Mouse (Mus musculus) heart, postnatal 0 days (tissue): ENCODE results near the gene Gm32742. TPM values are rescaled to one million over a fixed set of nuclear protein-coding genes. Genes with fewer than 3 reads are reported as not detected.

Source experiments
- ATAC-seq: fragments of 200-750 bp; cut with Nextera tagmentation; 2 replicates; pipeline ENCODE4 v1.8.0; 2017; ENCODE audit warnings: low read depth, moderate number of reproducible peaks, moderate library complexity; ENCODE audit not compliant: insufficient read depth
- DNase-seq: peaks from one replicate; pipeline ENCODE4 v3.0.0-alpha.2; 2016; ENCODE audit warnings: low spot score
- H3K27ac ChIP-seq: fragments of 300-500 bp; sonication (generic); 2 replicates; pipeline ENCODE4 v1.5.1; 2014; ENCODE audit warnings: low read depth, mild to moderate bottlenecking
- H3K27me3 ChIP-seq: fragments of 300-500 bp; sonication (generic); 2 replicates; pipeline ENCODE4 v1.6.1; 2014; ENCODE audit warnings: low read length, mixed read lengths; ENCODE audit not compliant: control insufficient read depth, insufficient read depth
- H3K36me3 ChIP-seq: fragments of 300-500 bp; sonication (generic); replicated peaks from 2 replicates; pipeline ENCODE4 v1.6.1; 2014; ENCODE audit warnings: low read length, mixed read lengths; ENCODE audit not compliant: control insufficient read depth, insufficient read depth
- H3K4me1 ChIP-seq: fragments of 300-500 bp; sonication (generic); 2 replicates; pipeline ENCODE4 v1.6.1; 2014; ENCODE audit warnings: antibody characterized with exemption; ENCODE audit not compliant: control insufficient read depth, insufficient read depth
- H3K4me2 ChIP-seq: fragments of 300-500 bp; sonication (generic); 2 replicates; pipeline ENCODE4 v1.6.1; 2014; ENCODE audit warnings: low read depth, mild to moderate bottlenecking, low read length, moderate library complexity
- H3K4me3 ChIP-seq: fragments of 300-500 bp; sonication (generic); 2 replicates; pipeline ENCODE4 v1.5.1; 2014; ENCODE audit warnings: low read depth, low read length
- H3K9ac ChIP-seq: fragments of 300-500 bp; sonication (generic); replicated peaks from 2 replicates; pipeline ENCODE4 v1.6.1; 2014; ENCODE audit warnings: low read depth, low read length, mixed read lengths
- H3K9me3 ChIP-seq: fragments of 300-500 bp; sonication (generic); replicated peaks from 2 replicates; pipeline ENCODE4 v1.6.1; 2016; ENCODE audit warnings: low read length; ENCODE audit not compliant: control insufficient read depth
- CTCF ChIP-seq: IDR thresholded peaks from 2 replicates; pipeline ENCODE4 v1.5.1; 2016; ENCODE audit warnings: antibody characterized with exemption, control low read depth, low read depth
- EP300 ChIP-seq: IDR thresholded peaks from 2 replicates; pipeline ENCODE4 v1.6.1; 2016; ENCODE audit warnings: antibody characterized with exemption, low read depth
- WGBS: fragments of 180-500 bp; shearing (Covaris S2); extraction: QIAGEN DNeasy Blood & Tissue Kit; methylation state at CpG from one replicate; pipeline ENCODE4 v1.1.7; 2014; 5-methylcytosine and 5-hydroxymethylcytosine counted together
- polyA plus RNA-seq: library from polyadenylated mRNA; unstranded; fragments of >200 nt; fragmentation: Nextera tagmentation; extraction: Ambion mirVana; gene quantifications from 2 replicates; pipeline ENCODE4 v1.2.1, GENCODE M21; 2015
- total RNA-seq: library from RNA; depleted of rRNA; stranded (reverse); fragments of >200 nt; gene quantifications from 2 replicates; pipeline ENCODE4 v1.2.3, GENCODE M21; 2014; ENCODE audit warnings: low replicate concordance

Gm32742 gene
- total and polyA plus RNA-seq, 2 experiments from 2014 or later, result not detected

DNA sequence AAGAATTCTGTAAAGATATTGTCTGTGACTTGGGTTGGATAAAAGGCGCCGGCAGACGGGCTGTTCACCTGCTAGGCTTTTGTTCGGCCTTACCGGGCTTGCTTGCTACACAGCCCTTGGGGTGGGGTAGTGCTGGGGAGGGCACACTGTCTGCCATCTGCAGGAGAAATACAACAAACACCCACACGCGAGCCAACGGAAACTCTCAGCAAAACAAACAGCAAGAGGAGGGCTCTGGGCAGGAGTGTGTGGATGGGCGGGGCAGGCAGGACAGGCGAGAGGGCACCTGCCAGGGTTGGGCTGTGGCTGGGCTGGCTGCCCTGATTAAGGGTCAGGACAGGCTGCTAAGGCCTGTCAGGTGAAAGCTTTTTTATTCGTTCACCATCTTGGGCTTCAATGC, 2.6 kb upstream of the Gm32742 start:
- ATAC-seq (no peak), DNase-seq (no peak)
- Histone ChIP-seq H3K4me2 (no peak overlapping the region), H3K27ac (no peak overlapping the region), H3K4me1 (peaks cover 3% of the 10 kb centered on the region; the same call in 1 of the 2 replicates), H3K27me3 (no peaks in the 10 kb centered on the region), H3K9ac (no peak overlapping the region), H3K36me3 (no peaks in the 10 kb centered on the region), H3K4me3 (no peak overlapping the region), H3K9me3 (no peaks in the 10 kb centered on the region)
- no peak for TF ChIP-seq CTCF
- TF ChIP-seq EP300, result no peak
- 63% methylated on average over 11 of the region's 11 CpGs for WGBS

DNA sequence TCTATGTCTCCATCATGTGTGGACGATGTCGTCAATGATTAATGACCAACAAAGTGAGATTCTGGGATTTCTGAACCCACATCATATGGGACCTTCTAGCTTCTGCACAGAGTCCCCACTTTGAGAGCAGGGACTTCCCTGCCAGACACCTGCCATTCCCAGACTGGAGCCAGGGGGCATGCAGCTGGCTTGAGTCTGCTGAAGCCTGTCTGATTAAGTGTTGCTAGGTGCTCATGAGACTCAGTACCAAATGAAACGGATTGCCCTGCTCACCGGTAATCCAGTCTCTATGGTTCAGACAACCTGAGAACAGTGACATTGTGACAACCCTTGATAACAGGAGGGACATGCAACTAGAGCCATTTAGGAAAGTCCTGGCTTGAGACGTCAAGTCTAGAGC, 1.3 kb downstream of the Gm32742 start:
- Histone ChIP-seq H3K4me2 (no peak overlapping the region), H3K27me3 (no peaks in the 10 kb centered on the region), H3K36me3 (no peaks in the 10 kb centered on the region), H3K9ac (no peak overlapping the region), H3K4me1 (peaks cover 3% of the 10 kb centered on the region; the same call in 1 of the 2 replicates), H3K4me3 (no peak overlapping the region), H3K27ac (no peak overlapping the region), H3K9me3 (no peaks in the 10 kb centered on the region)
- DNase-seq (no peak), ATAC-seq (no peak)
- no peak for TF ChIP-seq EP300
- TF ChIP-seq CTCF, result peak; percentile 24
- 60% methylated on average over 5 of the region's 5 CpGs for WGBS

DNA sequence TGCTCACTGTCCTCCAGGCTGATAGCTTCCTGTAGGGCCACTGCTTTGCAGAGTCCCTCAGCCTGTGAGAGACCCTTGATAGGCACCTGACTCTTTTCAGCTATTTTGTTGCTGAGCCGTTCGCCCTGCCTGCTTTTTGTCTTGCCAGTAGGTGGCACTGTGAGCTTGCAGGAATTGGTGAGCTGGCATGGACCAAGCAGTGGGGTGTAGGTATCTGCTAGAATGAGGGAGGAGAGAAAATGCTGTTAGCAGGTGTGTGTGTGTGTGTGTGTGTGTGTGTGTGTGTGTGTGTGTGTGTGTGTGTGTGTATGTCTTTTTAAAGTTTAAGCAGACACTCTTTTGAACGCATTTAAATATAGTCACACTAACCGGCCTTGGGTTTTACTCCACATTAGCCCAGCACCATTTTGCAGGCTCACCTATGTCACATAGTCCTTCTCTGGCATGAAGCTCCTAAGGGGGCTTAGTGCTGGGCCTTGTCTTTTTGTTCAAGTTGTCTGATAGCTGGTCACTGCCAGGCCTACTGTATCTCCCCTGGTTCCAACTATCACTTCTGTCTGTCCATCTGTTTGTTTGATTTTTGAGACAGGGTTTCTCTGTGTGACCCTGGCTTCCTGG, 3.4 kb downstream of the Gm32742 start:
- no peak for TF ChIP-seq EP300
- peak; percentile 99 for TF ChIP-seq CTCF
- DNase-seq (peak; percentile 65), ATAC-seq (peak; percentile 75; the same call in 1 of the 2 replicates)
- Histone ChIP-seq H3K9me3 (no peaks in the 10 kb centered on the region), H3K27ac (no peak overlapping the region), H3K27me3 (no peaks in the 10 kb centered on the region), H3K4me1 (no peaks in the 10 kb centered on the region), H3K9ac (no peak overlapping the region), H3K36me3 (no peaks in the 10 kb centered on the region), H3K4me2 (no peak overlapping the region), H3K4me3 (no peak overlapping the region)
- WGBS, result 28% methylated on average over 4 of the region's 4 CpGs

DNA sequence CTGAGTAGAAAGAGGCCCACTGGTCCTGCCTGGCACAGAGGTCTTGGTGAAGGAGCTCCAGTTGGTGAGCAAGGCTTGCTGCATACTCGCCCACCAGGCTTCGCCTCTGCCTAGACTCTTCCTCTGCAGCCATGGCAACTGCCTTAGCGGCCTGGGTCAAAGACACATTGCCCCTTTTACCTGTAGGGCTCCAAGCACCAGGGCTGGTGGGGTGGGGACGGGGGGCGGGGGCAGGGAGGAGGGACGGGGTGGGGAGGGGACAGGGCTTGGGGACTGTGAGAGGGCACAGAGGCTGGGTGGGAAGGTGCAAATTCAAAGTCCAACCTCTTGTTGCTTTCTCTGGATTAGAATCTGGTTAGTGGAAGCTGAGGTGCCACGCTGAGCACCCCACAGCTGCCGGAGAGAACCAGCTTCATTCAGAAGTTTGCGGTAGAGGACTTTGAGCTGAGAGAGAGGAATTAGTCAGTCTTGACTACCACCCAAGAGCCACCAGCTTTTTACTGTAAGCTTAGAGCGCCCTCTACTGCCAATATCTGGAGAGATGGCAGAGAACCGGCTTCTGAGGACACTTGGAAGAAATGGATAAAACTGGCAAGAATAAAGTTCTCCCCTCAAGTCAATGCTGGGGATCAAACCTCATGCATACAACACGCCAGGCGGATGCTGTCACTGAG, 13.1 kb downstream of the Gm32742 start:
- peak; percentile 78 for DNase-seq
- Histone ChIP-seq H3K9ac (no peak overlapping the region), H3K9me3 (no peaks in the 10 kb centered on the region), H3K4me3 (no peak overlapping the region), H3K36me3 (no peaks in the 10 kb centered on the region), H3K4me1 (no peaks in the 10 kb centered on the region), H3K4me2 (no peak overlapping the region), H3K27ac (no peak overlapping the region), H3K27me3 (peaks cover 5% of the 10 kb centered on the region; the same call in 1 of the 2 replicates)
- TF ChIP-seq CTCF (peak; percentile 76), EP300 (no peak)
- whole genome bisulfite sequencing, result 15% methylated on average over 13 of the region's 13 CpGs
- 0 out of 2 replicates have a peak, but pooled peaks have one; percentile 33 for ATAC-seq

DNA sequence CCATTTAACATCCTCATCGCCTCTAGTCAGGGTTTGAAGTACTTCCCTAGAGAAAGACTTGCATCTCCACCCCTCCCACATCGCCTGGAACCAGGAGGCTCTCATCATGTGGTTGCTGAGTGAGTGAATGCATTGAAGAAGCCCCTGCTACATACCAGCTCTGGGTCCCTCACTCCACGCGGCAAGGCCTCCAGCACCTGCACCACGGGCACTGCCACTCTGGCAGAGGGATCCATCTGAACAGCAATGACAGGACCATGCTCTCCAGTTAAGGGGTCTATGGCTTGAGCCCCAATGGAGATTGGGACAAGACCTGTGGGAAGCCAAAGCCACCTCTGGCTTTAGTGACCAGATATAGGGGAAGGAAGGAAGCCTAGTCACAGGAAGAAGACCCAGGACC, 18.0 kb downstream of the Gm32742 start:
- Histone ChIP-seq H3K27me3 (peaks cover 5% of the 10 kb centered on the region; the same call in 1 of the 2 replicates), H3K9me3 (no peaks in the 10 kb centered on the region), H3K27ac (no peak overlapping the region), H3K4me3 (no peak overlapping the region), H3K4me1 (no peaks in the 10 kb centered on the region), H3K9ac (no peak overlapping the region), H3K4me2 (no peak overlapping the region), H3K36me3 (no peaks in the 10 kb centered on the region)
- WGBS, result 76% methylated on average over 5 of the region's 5 CpGs
- DNase-seq, result no peak
- no peak for ATAC-seq
- no peak for TF ChIP-seq EP300
- TF ChIP-seq CTCF, result no peak

DNA sequence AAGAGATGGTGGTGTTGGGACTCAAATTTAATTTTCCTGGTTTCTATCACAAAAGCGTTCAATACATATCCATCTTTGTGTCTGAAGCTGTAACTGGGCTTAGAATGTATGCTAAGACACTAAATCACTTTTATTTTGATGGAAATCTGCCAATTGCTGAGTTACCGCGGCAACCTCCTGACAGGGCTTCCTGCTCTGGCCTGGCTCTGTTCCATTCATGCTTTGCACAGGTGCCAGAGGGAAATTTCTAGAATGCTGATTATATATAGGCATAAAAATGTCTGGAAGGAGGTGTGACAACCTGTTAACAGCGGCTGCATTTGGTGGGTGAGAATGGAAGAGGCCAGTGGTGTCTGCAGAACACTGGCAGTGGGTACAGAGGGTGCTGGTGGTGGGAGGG, 18.8 kb downstream of the Gm32742 start:
- Histone ChIP-seq H3K4me1 (no peaks in the 10 kb centered on the region), H3K4me3 (no peak overlapping the region), H3K4me2 (no peak overlapping the region), H3K36me3 (no peaks in the 10 kb centered on the region), H3K9me3 (no peaks in the 10 kb centered on the region), H3K27ac (no peak overlapping the region), H3K9ac (no peak overlapping the region), H3K27me3 (no peaks in the 10 kb centered on the region)
- 53% methylated on average over 4 of the region's 4 CpGs for WGBS
- TF ChIP-seq EP300, result no peak
- no peak for TF ChIP-seq CTCF
- no peak for ATAC-seq
- no peak for DNase-seq
